Mouse (Mus musculus): ENCODE measurements around the gene Ccdc32. TPM values are rescaled to one million over a fixed set of nuclear protein-coding genes. Genes with fewer than 3 reads are reported as not detected.

The Ccdc32 gene
- polyA plus RNA-seq, 1 experiment = 11.9 TPM

- Histone ChIP-seq H3K27me3 (replicated peaks; ENCODE audit: control insufficient read depth, insufficient read depth, low read length) (no peaks in the 10 kb centered on the region), H3K36me3 (ENCODE audit: control insufficient read depth, insufficient read depth, low read length) (no peaks in the 10 kb centered on the region), H3K4me3 (ENCODE audit: insufficient read depth, low read depth, low read length) (no peak overlapping the region), H3K27ac (ENCODE audit: insufficient read depth, low read depth, low read length) (no peak overlapping the region), H3K4me1 (ENCODE audit: control insufficient read depth, insufficient read depth, low read length) (no peaks in the 10 kb centered on the region)
- DNase-seq = no peak
- 51% methylated on average over 16 of the region's 16 CpGs for WGBS
- TF ChIP-seq POLR2A (IDR thresholded peaks at IDR 0.05; ENCODE audit: low read depth, low read length) = no peak
- no peak for TF ChIP-seq CTCF (conservative IDR thresholded peaks at IDR 0.05; ENCODE audit: insufficient read depth, insufficient read length, low read depth, low read length)
These were observed 33.0 kb downstream of the Ccdc32 start for GRCm38 (mm10) chr2:118995919-118996797.

GRCm38 (mm10) chr2:118995490-118995889 is 33.7 kb downstream of the Ccdc32 start:
- H3K4me3 ChIP-seq (ENCODE audit: insufficient read depth, low read depth, low read length) = no peak overlapping the region
- no peaks in the 10 kb centered on the region for H3K36me3 ChIP-seq (ENCODE audit: control insufficient read depth, insufficient read depth, low read length)
- H3K27me3 ChIP-seq (replicated peaks; ENCODE audit: control insufficient read depth, insufficient read depth, low read length) = no peaks in the 10 kb centered on the region
- no peak for DNase-seq
- 59% methylated on average over 5 of the region's 5 CpGs for WGBS
- no peak overlapping the region for H3K27ac ChIP-seq (ENCODE audit: insufficient read depth, low read depth, low read length)
- no peaks in the 10 kb centered on the region for H3K4me1 ChIP-seq (ENCODE audit: control insufficient read depth, insufficient read depth, low read length)
- TF ChIP-seq POLR2A (IDR thresholded peaks at IDR 0.05; ENCODE audit: low read depth, low read length) = no peak
- TF ChIP-seq CTCF (conservative IDR thresholded peaks at IDR 0.05; ENCODE audit: insufficient read depth, insufficient read length, low read depth, low read length) = no peak

DNA sequence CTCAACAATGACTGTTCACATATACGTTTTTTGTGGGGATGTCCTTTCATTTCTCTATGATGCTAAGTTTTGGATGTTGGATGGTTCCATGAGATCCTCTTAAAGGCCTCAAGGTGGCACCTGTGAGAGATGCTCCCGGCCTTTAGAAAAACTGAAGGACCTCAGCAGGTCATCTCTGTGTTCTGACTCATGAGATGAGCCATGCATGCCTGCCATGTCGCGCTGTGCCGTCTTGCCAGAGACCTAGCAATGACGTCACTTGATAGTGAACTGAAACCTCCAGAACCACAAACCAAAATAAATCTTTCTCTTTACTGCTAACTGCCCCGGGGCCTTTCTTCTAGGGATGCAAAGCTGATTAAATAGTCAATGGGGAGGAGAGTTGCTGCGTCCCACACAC is 45.4 kb downstream of the Ccdc32 start:
- H3K27me3 ChIP-seq (replicated peaks; ENCODE audit: control insufficient read depth, insufficient read depth, low read length) = no peaks in the 10 kb centered on the region
- no peaks in the 10 kb centered on the region for H3K4me1 ChIP-seq (ENCODE audit: control insufficient read depth, insufficient read depth, low read length)
- H3K27ac ChIP-seq (ENCODE audit: insufficient read depth, low read depth, low read length) = no peak overlapping the region
- TF ChIP-seq POLR2A (IDR thresholded peaks at IDR 0.05; ENCODE audit: low read depth, low read length) (no peak), CTCF (conservative IDR thresholded peaks at IDR 0.05; ENCODE audit: insufficient read depth, insufficient read length, low read depth, low read length) (no peak)
- H3K4me3 ChIP-seq (ENCODE audit: insufficient read depth, low read depth, low read length) = no peak overlapping the region
- WGBS = 64% methylated on average over 8 of the region's 8 CpGs
- no peaks in the 10 kb centered on the region for H3K36me3 ChIP-seq (ENCODE audit: control insufficient read depth, insufficient read depth, low read length)
- DNase-seq = no peak

- Histone ChIP-seq H3K4me1 (ENCODE audit: control insufficient read depth, insufficient read depth, low read length) (no peaks in the 10 kb centered on the region), H3K36me3 (ENCODE audit: control insufficient read depth, insufficient read depth, low read length) (no peaks in the 10 kb centered on the region), H3K27ac (ENCODE audit: insufficient read depth, low read depth, low read length) (no peak overlapping the region), H3K4me3 (ENCODE audit: insufficient read depth, low read depth, low read length) (no peak overlapping the region), H3K27me3 (replicated peaks; ENCODE audit: control insufficient read depth, insufficient read depth, low read length) (no peaks in the 10 kb centered on the region)
- no peak for TF ChIP-seq POLR2A (IDR thresholded peaks at IDR 0.05; ENCODE audit: low read depth, low read length)
- DNase-seq = no peak
- 78% methylated on average over 6 of the region's 6 CpGs for WGBS
These were observed 48.4 kb downstream of the Ccdc32 start for GRCm38 (mm10) chr2:118980841-118981240.

DNA sequence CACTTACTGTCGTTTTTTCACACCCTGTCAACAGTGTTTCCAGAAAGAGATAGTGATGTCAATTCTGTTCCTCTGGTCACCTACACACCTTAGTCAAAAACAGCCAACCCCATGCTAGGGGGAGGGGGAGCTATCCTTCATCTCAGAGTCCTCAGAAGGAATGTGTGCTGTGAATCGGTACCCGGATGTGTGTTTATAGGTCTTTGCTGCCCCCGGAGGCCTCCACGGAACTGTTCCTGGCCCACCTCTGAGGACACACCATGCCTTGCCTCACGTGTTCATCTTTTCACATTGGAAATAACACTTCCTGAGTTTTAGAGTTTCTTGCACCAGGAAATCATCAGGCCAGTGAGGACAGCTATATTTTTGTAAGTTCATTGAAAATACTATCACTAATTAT is 51.1 kb downstream of the Ccdc32 start:
- Histone ChIP-seq H3K36me3 (ENCODE audit: control insufficient read depth, insufficient read depth, low read length) (no peaks in the 10 kb centered on the region), H3K27ac (ENCODE audit: insufficient read depth, low read depth, low read length) (no peak overlapping the region), H3K27me3 (replicated peaks; ENCODE audit: control insufficient read depth, insufficient read depth, low read length) (no peaks in the 10 kb centered on the region), H3K4me1 (ENCODE audit: control insufficient read depth, insufficient read depth, low read length) (peaks cover 6% of the 10 kb centered on the region; the same call in 1 of the 2 replicates), H3K4me3 (ENCODE audit: insufficient read depth, low read depth, low read length) (no peak overlapping the region)
- no peak for TF ChIP-seq CTCF (conservative IDR thresholded peaks at IDR 0.05; ENCODE audit: insufficient read depth, insufficient read length, low read depth, low read length)
- 64% methylated on average over 6 of the region's 6 CpGs for WGBS
- no peak for DNase-seq

GRCm38 (mm10) chr2:118976941-118977340 is 52.3 kb downstream of the Ccdc32 start:
- 47% methylated on average over 5 of the region's 5 CpGs for WGBS
- TF ChIP-seq CTCF (conservative IDR thresholded peaks at IDR 0.05; ENCODE audit: insufficient read depth, insufficient read length, low read depth, low read length) (no peak), POLR2A (IDR thresholded peaks at IDR 0.05; ENCODE audit: low read depth, low read length) (no peak)
- H3K36me3 ChIP-seq (ENCODE audit: control insufficient read depth, insufficient read depth, low read length) = no peaks in the 10 kb centered on the region
- peaks cover 6% of the 10 kb centered on the region; the same call in 1 of the 2 replicates for H3K4me1 ChIP-seq (ENCODE audit: control insufficient read depth, insufficient read depth, low read length)
- no peaks in the 10 kb centered on the region for H3K27me3 ChIP-seq (replicated peaks; ENCODE audit: control insufficient read depth, insufficient read depth, low read length)
- H3K27ac ChIP-seq (ENCODE audit: insufficient read depth, low read depth, low read length) = no peak overlapping the region
- no peak for DNase-seq
- peak overlapping the region; percentile 62; the same call in 1 of the 2 replicates for H3K4me3 ChIP-seq (ENCODE audit: insufficient read depth, low read depth, low read length)

DNA sequence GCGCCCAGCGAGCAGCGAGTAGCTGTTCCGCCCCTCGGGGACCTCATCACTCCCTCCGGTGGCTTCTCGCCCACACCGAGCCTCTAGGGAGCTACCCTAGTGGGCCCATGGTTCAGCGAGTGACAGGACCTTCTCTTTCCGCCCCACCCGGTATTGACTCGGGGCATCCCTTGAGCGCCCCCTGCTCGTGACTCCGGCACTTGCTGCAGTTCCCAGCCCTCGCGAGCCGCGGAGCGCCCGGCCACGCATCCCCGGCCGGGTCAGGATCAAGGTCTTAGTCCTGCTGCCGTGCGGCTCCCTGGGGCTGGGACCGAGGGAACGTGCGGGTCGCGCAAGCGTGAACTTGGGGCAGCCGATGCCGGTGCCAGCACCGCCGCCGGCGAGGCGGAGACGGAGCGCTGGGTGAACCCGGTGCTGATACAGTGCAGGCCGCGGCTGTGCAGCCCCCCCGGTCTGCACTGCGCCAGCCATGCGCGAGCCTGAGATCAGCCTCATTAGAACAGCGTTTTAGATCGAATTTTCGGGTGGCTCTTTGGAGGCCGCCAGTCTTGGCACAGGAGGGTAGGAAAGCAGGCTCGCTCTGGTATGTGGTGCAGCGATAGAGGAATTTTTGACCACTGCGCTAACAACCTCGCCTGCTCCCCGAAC is 52.8 kb downstream of the Ccdc32 start:
- peak; percentile 93 for DNase-seq
- peak; percentile 65 for TF ChIP-seq CTCF (conservative IDR thresholded peaks at IDR 0.05; ENCODE audit: insufficient read depth, insufficient read length, low read depth, low read length)
- TF ChIP-seq POLR2A (IDR thresholded peaks at IDR 0.05; ENCODE audit: low read depth, low read length) = no peak
- Histone ChIP-seq H3K27me3 (replicated peaks; ENCODE audit: control insufficient read depth, insufficient read depth, low read length) (no peaks in the 10 kb centered on the region), H3K4me1 (ENCODE audit: control insufficient read depth, insufficient read depth, low read length) (peaks cover 6% of the 10 kb centered on the region; the same call in 1 of the 2 replicates), H3K36me3 (ENCODE audit: control insufficient read depth, insufficient read depth, low read length) (no peaks in the 10 kb centered on the region), H3K27ac (ENCODE audit: insufficient read depth, low read depth, low read length) (no peak overlapping the region), H3K4me3 (ENCODE audit: insufficient read depth, low read depth, low read length) (peak overlapping the region; percentile 62)
- WGBS = 3% methylated on average over 57 of the region's 57 CpGs
